Mouse (Mus musculus): ENCODE measurements around the gene Hist3h2a.

Gene Hist3h2a

GRCm38 (mm10) chr11:58954420-58955142 lies at the start of gene Hist3h2a, which contains the start of gene Trim17:
TSS of gene Hist3h2a (plus strand) at chr11:58954685.
TSS of gene Trim17 (plus strand) at chr11:58954685.
- in situ Hi-C loops (cut with MboI, MseI) = loop anchor here in 1 of 2 experiments (10.0 kb wide), 1 partner anchor 650 kb away; the partner anchor contains the start of gene Zfp692

- in situ Hi-C loops (cut with MboI, MseI) = no loop called here
These were observed 49.6 kb upstream of the Hist3h2a start for GRCm38 (mm10) chr11:58904838-58905237.

- in situ Hi-C loops (cut with MboI, MseI) = no loop called here
These were observed 40.7 kb upstream of the Hist3h2a start for GRCm38 (mm10) chr11:58913776-58914175.

GRCm38 (mm10) chr11:58914461-58915028 lies 39.9 kb upstream of the Hist3h2a start:
- in situ Hi-C loops (cut with MboI, MseI) = no loop called here

- in situ Hi-C loops (cut with MboI, MseI) = no loop called here
These were observed 37.4 kb upstream of the Hist3h2a start for GRCm38 (mm10) chr11:58916879-58917744.

- in situ Hi-C loops (cut with MboI, MseI) = no loop called here
These were observed 36.6 kb upstream of the Hist3h2a start, which contains the start of gene Btnl10 for GRCm38 (mm10) chr11:58917745-58918366. TSS of gene Btnl10 (plus strand) at chr11:58917908.

- in situ Hi-C loops (cut with MboI, MseI) = no loop called here
These were observed 35.7 kb upstream of the Hist3h2a start for GRCm38 (mm10) chr11:58918759-58919158.

GRCm38 (mm10) chr11:58922420-58922819 lies 32.1 kb upstream of the Hist3h2a start:
- in situ Hi-C loops (cut with MboI, MseI) = no loop called here

- in situ Hi-C loops (cut with MboI, MseI) = no loop called here
These were observed 27.8 kb upstream of the Hist3h2a start for GRCm38 (mm10) chr11:58926651-58927050.

- in situ Hi-C loops (cut with MboI, MseI) = no loop called here
These were observed 27.4 kb upstream of the Hist3h2a start for GRCm38 (mm10) chr11:58927053-58927452.

- in situ Hi-C loops (cut with MboI, MseI) = no loop called here
These were observed 26.5 kb upstream of the Hist3h2a start for GRCm38 (mm10) chr11:58927790-58928651.

GRCm38 (mm10) chr11:58929055-58929454 lies 25.4 kb upstream of the Hist3h2a start:
- in situ Hi-C loops (cut with MboI, MseI) = no loop called here

- in situ Hi-C loops (cut with MboI, MseI) = no loop called here
These were observed 24.8 kb upstream of the Hist3h2a start for GRCm38 (mm10) chr11:58929641-58930040.

GRCm38 (mm10) chr11:58930254-58930653 lies 24.2 kb upstream of the Hist3h2a start:
- in situ Hi-C loops (cut with MboI, MseI) = no loop called here

GRCm38 (mm10) chr11:58931576-58931975 lies 22.9 kb upstream of the Hist3h2a start:
- in situ Hi-C loops (cut with MboI, MseI) = no loop called here

GRCm38 (mm10) chr11:58937909-58938308 lies 16.6 kb upstream of the Hist3h2a start:
- in situ Hi-C loops (cut with MboI, MseI) = no loop called here

GRCm38 (mm10) chr11:58938322-58939087 lies 16.0 kb upstream of the Hist3h2a start, which contains the start of gene Rnf187:
TSS of gene Rnf187 (minus strand) at chr11:58938916.
- in situ Hi-C loops (cut with MboI, MseI) = no loop called here

- in situ Hi-C loops (cut with MboI, MseI) = no loop called here
These were observed 15.4 kb upstream of the Hist3h2a start for GRCm38 (mm10) chr11:58939088-58939439.

GRCm38 (mm10) chr11:58944136-58944535 lies 10.3 kb upstream of the Hist3h2a start:
- in situ Hi-C loops (cut with MboI, MseI) = no loop called here

- in situ Hi-C loops (cut with MboI, MseI) = no loop called here
These were observed 7.2 kb upstream of the Hist3h2a start for GRCm38 (mm10) chr11:58947306-58947705.
